Mouse (Mus musculus): ENCODE results near the gene Crip1. TPM values are rescaled to one million over a fixed set of nuclear protein-coding genes. Genes with fewer than 3 reads are reported as not detected.

Gene Crip1
- polyA plus RNA-seq, 1 experiment from 2014 or later, result 360 TPM

GRCm38 (mm10) chr12:113155887-113156539 is 9.9 kb downstream of the Crip1 start, which contains the start of gene Tedc1:
Gene Tedc1 (plus strand): TSS chr12:113156421.
- Histone ChIP-seq H3K9ac (ENCODE audit: low read length) (peak within 1 kb of the TSS; percentile 81), H3K36me3 (ENCODE audit: control insufficient read depth, insufficient read depth, low read length) (no peaks in the 10 kb centered on the region), H3K4me3 (replicated peaks; ENCODE audit: low read length) (peak within 1 kb of the TSS; percentile 67), H3K4me1 (ENCODE audit: control insufficient read depth, insufficient read depth, low read length) (peaks cover 32% of the 10 kb centered on the region), H3K27ac (ENCODE audit: low read length) (peak within 1 kb of the TSS; percentile 93), H3K27me3 (ENCODE audit: control insufficient read depth, insufficient read depth, low read length) (0 out of 2 replicates have a peak, but pooled peaks cover 7% of the 10 kb centered on the region), H3K9me3 (replicated peaks; ENCODE audit: control insufficient read depth, low read length) (no peaks in the 10 kb centered on the region), H3K4me2 (ENCODE audit: low read depth, low read length) (peak within 1 kb of the TSS; percentile 94)
- WGBS, result under 1% methylated on average over 46 of the region's 46 CpGs
- peak; percentile 95 for ATAC-seq (ENCODE audit: insufficient read depth, low FRiP score)

GRCm38 (mm10) chr12:113156540-113156929 is 10.4 kb downstream of the Crip1 start:
- Histone ChIP-seq H3K4me1 (ENCODE audit: control insufficient read depth, insufficient read depth, low read length) (peaks cover 30% of the 10 kb centered on the region), H3K36me3 (ENCODE audit: control insufficient read depth, insufficient read depth, low read length) (no peaks in the 10 kb centered on the region), H3K27ac (ENCODE audit: low read length) (peak overlapping the region; percentile 70), H3K9me3 (replicated peaks; ENCODE audit: control insufficient read depth, low read length) (no peaks in the 10 kb centered on the region), H3K9ac (ENCODE audit: low read length) (peak overlapping the region; percentile 69), H3K4me3 (replicated peaks; ENCODE audit: low read length) (peak overlapping the region; percentile 67), H3K27me3 (ENCODE audit: control insufficient read depth, insufficient read depth, low read length) (0 out of 2 replicates have a peak, but pooled peaks cover 3% of the 10 kb centered on the region), H3K4me2 (ENCODE audit: low read depth, low read length) (peak overlapping the region; percentile 68)
- ATAC-seq (ENCODE audit: insufficient read depth, low FRiP score), result peak; percentile 8
- under 1% methylated on average over 23 of the region's 23 CpGs for WGBS

GRCm38 (mm10) chr12:113157002-113157401 is 10.9 kb downstream of the Crip1 start:
- 29% methylated on average over 8 of the region's 8 CpGs for WGBS

GRCm38 (mm10) chr12:113157521-113157920 is 11.4 kb downstream of the Crip1 start:
- no peak for ATAC-seq (ENCODE audit: insufficient read depth, low FRiP score)
- 83% methylated on average over 8 of the region's 8 CpGs for WGBS
- H3K36me3 ChIP-seq (ENCODE audit: control insufficient read depth, insufficient read depth, low read length), result no peaks in the 10 kb centered on the region
- H3K4me1 ChIP-seq (ENCODE audit: control insufficient read depth, insufficient read depth, low read length), result peaks cover 22% of the 10 kb centered on the region
- H3K9ac ChIP-seq (ENCODE audit: low read length), result 0 out of 2 replicates have a peak overlapping the region, but pooled peaks have one; percentile 22
- no peak overlapping the region for H3K27ac ChIP-seq (ENCODE audit: low read length)
- H3K4me2 ChIP-seq (ENCODE audit: low read depth, low read length), result peak overlapping the region; percentile 68; the same call in 1 of the 2 replicates
- no peak overlapping the region for H3K4me3 ChIP-seq (replicated peaks; ENCODE audit: low read length)
- no peaks in the 10 kb centered on the region for H3K27me3 ChIP-seq (ENCODE audit: control insufficient read depth, insufficient read depth, low read length)
- no peaks in the 10 kb centered on the region for H3K9me3 ChIP-seq (replicated peaks; ENCODE audit: control insufficient read depth, low read length)

More at GRCm38 (mm10) chr12:113157002-113157401, 10.9 kb downstream of the Crip1 start:
- H3K4me3 ChIP-seq (replicated peaks; ENCODE audit: low read length), result peak overlapping the region; percentile 67
- H3K9me3 ChIP-seq (replicated peaks; ENCODE audit: control insufficient read depth, low read length), result no peaks in the 10 kb centered on the region
- peak overlapping the region; percentile 68 for H3K4me2 ChIP-seq (ENCODE audit: low read depth, low read length)
- H3K4me1 ChIP-seq (ENCODE audit: control insufficient read depth, insufficient read depth, low read length), result peaks cover 27% of the 10 kb centered on the region
- no peak overlapping the region for H3K27ac ChIP-seq (ENCODE audit: low read length)
- H3K9ac ChIP-seq (ENCODE audit: low read length), result peak overlapping the region; percentile 69
- H3K27me3 ChIP-seq (ENCODE audit: control insufficient read depth, insufficient read depth, low read length), result no peaks in the 10 kb centered on the region
- H3K36me3 ChIP-seq (ENCODE audit: control insufficient read depth, insufficient read depth, low read length), result no peaks in the 10 kb centered on the region
- ATAC-seq (ENCODE audit: insufficient read depth, low FRiP score), result no peak

DNA sequence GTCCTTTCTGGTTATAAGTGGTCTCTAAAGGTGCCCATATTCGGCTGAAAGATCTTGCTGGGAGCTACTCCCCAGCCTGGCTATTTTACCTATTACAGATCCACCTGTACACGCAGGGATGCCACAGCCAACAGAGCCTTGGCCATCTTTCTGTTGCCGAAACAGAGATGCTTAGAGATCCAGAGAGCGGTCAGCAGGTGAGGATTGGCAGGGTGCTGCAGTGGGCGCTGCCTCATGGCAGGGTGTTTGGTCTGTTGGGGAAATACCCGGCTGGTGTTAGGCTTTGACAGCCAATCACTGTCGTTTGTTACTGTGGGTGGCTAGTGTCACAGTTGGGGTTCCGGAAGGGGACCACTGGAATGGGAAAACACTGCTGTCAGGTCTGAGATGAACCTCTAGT is 11.9 kb downstream of the Crip1 start:
- Histone ChIP-seq H3K9me3 (replicated peaks; ENCODE audit: control insufficient read depth, low read length) (no peaks in the 10 kb centered on the region), H3K27me3 (ENCODE audit: control insufficient read depth, insufficient read depth, low read length) (no peaks in the 10 kb centered on the region), H3K4me2 (ENCODE audit: low read depth, low read length) (no peak overlapping the region), H3K9ac (ENCODE audit: low read length) (no peak overlapping the region), H3K4me3 (replicated peaks; ENCODE audit: low read length) (no peak overlapping the region), H3K36me3 (ENCODE audit: control insufficient read depth, insufficient read depth, low read length) (no peaks in the 10 kb centered on the region), H3K4me1 (ENCODE audit: control insufficient read depth, insufficient read depth, low read length) (peaks cover 19% of the 10 kb centered on the region), H3K27ac (ENCODE audit: low read length) (no peak overlapping the region)
- WGBS, result 89% methylated on average over 8 of the region's 8 CpGs
- ATAC-seq (ENCODE audit: insufficient read depth, low FRiP score), result no peak

DNA sequence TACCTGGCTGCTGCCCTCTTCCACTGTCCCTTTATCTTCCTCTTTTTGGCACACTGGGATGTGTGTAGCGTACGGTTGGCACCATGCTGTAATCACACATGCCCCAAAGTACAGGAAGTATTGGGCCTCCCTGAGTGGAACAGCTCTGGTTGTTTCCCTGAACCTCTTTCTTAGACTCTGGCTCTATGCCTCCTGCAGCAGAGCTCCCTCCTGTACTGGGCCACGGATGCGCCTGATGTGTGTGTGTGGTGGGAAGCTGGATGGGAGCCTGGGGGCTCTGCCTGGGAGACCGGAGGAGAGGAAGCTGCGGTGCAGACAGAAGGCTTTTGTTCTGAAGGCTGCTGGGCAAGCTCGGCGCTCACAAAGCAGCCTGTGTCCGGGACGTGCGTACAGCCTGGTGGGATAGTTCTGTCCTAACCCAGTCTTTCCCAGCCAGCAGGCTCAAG is 17.5 kb downstream of the Crip1 start:
- Histone ChIP-seq H3K27me3 (ENCODE audit: control insufficient read depth, insufficient read depth, low read length) (no peaks in the 10 kb centered on the region), H3K4me2 (ENCODE audit: low read depth, low read length) (no peak overlapping the region), H3K9ac (ENCODE audit: low read length) (no peak overlapping the region), H3K4me3 (replicated peaks; ENCODE audit: low read length) (no peak overlapping the region), H3K4me1 (ENCODE audit: control insufficient read depth, insufficient read depth, low read length) (no peaks in the 10 kb centered on the region), H3K36me3 (ENCODE audit: control insufficient read depth, insufficient read depth, low read length) (no peaks in the 10 kb centered on the region), H3K27ac (ENCODE audit: low read length) (no peak overlapping the region), H3K9me3 (replicated peaks; ENCODE audit: control insufficient read depth, low read length) (no peaks in the 10 kb centered on the region)
- ATAC-seq (ENCODE audit: insufficient read depth, low FRiP score), result no peak
- WGBS, result 82% methylated on average over 11 of the region's 11 CpGs

GRCm38 (mm10) chr12:113168031-113168536 is 22.0 kb downstream of the Crip1 start:
- Histone ChIP-seq H3K36me3 (ENCODE audit: control insufficient read depth, insufficient read depth, low read length) (no peaks in the 10 kb centered on the region), H3K9ac (ENCODE audit: low read length) (no peak overlapping the region), H3K4me2 (ENCODE audit: low read depth, low read length) (no peak overlapping the region), H3K4me3 (replicated peaks; ENCODE audit: low read length) (no peak overlapping the region), H3K27me3 (ENCODE audit: control insufficient read depth, insufficient read depth, low read length) (no peaks in the 10 kb centered on the region), H3K4me1 (ENCODE audit: control insufficient read depth, insufficient read depth, low read length) (no peaks in the 10 kb centered on the region), H3K27ac (ENCODE audit: low read length) (no peak overlapping the region), H3K9me3 (replicated peaks; ENCODE audit: control insufficient read depth, low read length) (no peaks in the 10 kb centered on the region)
- WGBS, result 77% methylated on average over 9 of the region's 9 CpGs
- ATAC-seq (ENCODE audit: insufficient read depth, low FRiP score), result peak; percentile 38; the same call in 1 of the 2 replicates

DNA sequence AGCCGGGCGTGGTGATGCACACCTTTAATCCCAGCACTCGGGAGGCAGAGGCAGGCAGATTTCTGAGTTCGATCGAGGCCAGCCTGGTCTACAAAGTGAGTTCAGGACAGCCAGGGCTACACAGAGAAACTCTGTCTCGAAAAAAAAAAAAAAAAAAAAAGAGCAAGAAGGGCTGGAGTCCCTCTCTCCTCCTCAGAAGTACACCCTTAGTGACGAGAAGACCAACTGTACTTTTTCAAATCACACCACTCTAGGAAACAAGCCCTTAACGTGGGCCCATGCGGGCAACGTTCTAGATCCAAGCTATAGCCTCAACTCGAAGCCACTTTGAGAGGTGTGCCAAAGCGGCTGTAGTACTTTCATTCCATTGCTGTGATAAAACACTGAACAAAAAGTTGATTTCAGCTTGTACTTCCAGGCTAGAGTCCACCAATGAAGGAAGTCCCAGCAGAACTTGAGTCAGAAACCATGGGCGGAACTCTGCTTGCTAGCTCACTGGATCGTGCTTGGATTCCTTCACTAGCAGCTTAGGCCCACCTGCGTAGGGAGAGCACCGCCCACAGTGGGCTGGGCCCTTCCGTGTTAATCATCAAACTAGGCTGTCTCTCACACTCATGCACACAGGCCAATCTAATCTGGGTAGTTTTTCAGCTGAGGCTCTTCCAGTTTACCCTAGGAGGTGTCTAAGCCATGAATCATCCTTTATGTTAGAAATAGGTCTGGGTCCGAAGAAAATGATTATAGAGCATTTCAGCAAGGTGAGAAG is 31.0 kb downstream of the Crip1 start:
- no peaks in the 10 kb centered on the region for H3K4me1 ChIP-seq (ENCODE audit: control insufficient read depth, insufficient read depth, low read length)
- H3K9ac ChIP-seq (ENCODE audit: low read length), result no peak overlapping the region
- H3K4me2 ChIP-seq (ENCODE audit: low read depth, low read length), result no peak overlapping the region
- no peak overlapping the region for H3K4me3 ChIP-seq (replicated peaks; ENCODE audit: low read length)
- no peaks in the 10 kb centered on the region for H3K27me3 ChIP-seq (ENCODE audit: control insufficient read depth, insufficient read depth, low read length)
- no peak overlapping the region for H3K27ac ChIP-seq (ENCODE audit: low read length)
- WGBS, result 85% methylated on average over 18 of the region's 18 CpGs
- no peaks in the 10 kb centered on the region for H3K9me3 ChIP-seq (replicated peaks; ENCODE audit: control insufficient read depth, low read length)
- H3K36me3 ChIP-seq (ENCODE audit: control insufficient read depth, insufficient read depth, low read length), result no peaks in the 10 kb centered on the region
- no peak for ATAC-seq (ENCODE audit: insufficient read depth, low FRiP score)

GRCm38 (mm10) chr12:113181020-113181419 is 34.9 kb downstream of the Crip1 start:
- H3K27me3 ChIP-seq (ENCODE audit: control insufficient read depth, insufficient read depth, low read length), result peaks cover 9% of the 10 kb centered on the region
- H3K9me3 ChIP-seq (replicated peaks; ENCODE audit: control insufficient read depth, low read length), result no peaks in the 10 kb centered on the region
- peaks cover 7% of the 10 kb centered on the region for H3K4me1 ChIP-seq (ENCODE audit: control insufficient read depth, insufficient read depth, low read length)
- H3K36me3 ChIP-seq (ENCODE audit: control insufficient read depth, insufficient read depth, low read length), result no peaks in the 10 kb centered on the region
- WGBS, result 38% methylated on average over 4 of the region's 4 CpGs
- no peak overlapping the region for H3K9ac ChIP-seq (ENCODE audit: low read length)
- no peak overlapping the region for H3K4me3 ChIP-seq (replicated peaks; ENCODE audit: low read length)
- no peak for ATAC-seq (ENCODE audit: insufficient read depth, low FRiP score)
- no peak overlapping the region for H3K27ac ChIP-seq (ENCODE audit: low read length)
- H3K4me2 ChIP-seq (ENCODE audit: low read depth, low read length), result no peak overlapping the region
